Mouse (Mus musculus) urinary bladder, adult 18-20 months (tissue): ENCODE data around the gene Ephx1.
"Not testable (repeated sequence)": the region's sequence is repeated elsewhere in the genome, so short reads cannot be mapped to it uniquely, and the experiment has no call there.

Source experiments
- DNase-seq, 2 experiments: peaks; one replicate each; pipeline ENCODE4 v3.0.0; 2022; ENCODE audit warnings: low spot score in 2 of 2, mixed read lengths in 2 of 2

Ephx1 gene

DNA sequence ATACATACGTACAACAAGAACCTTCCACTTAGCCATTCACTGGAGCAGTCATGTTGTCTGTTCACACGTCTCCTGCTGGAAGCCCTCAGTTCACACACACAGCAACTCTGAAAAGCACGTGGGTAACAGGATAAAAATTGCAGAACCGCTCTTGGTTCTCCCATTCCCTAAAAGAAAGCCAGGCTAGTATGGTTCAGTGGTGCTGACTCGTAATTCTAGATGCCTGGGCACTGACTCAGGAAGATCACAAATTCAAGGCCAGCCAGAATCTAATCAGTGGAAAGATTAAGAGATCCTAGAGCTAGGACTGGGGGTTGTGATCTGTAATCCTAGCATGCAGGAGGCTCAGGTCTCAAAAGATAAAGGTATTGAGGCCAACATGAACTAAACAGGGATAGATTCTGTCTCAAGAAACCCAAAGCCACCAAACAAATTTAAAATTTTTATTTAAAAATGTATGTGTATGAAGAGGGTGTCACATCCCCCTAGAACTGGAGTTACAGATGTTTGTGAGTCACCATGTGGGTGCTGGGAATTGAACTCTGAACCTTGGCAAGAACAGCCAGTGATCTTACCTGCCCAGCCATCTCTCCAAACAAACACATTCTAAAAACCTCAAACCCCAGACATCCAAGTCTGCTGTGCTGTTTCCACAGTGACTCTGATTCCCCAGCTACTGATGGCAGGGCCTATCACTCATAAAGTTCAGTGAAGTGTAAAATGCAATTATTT lies at the start of gene Ephx1:
Gene Ephx1, minus strand, starts transcription at position 149 of the 732 bp plus-strand sequence.
- no peak for DNase-seq

DNA sequence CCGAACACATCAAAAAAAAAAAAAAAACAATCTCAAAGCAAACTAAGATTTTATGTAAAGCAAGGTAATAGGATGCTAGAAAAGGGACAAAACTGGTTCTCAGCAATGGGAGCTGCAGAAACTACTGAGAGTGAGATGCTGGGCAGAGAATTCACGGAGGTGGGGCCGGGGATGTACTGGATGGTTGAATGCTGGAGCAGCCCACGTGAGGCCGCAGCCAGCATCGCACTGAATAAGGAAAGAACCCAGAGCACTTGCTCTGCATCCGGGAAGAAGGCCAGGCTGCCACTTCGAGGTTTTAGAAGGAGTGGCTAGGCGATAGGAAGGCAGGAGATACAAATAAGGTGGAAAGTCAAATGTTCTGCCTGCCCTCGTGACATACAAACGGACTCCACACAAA lies 49.0 kb upstream of the Ephx1 start:
- DNase-seq = no peak

DNA sequence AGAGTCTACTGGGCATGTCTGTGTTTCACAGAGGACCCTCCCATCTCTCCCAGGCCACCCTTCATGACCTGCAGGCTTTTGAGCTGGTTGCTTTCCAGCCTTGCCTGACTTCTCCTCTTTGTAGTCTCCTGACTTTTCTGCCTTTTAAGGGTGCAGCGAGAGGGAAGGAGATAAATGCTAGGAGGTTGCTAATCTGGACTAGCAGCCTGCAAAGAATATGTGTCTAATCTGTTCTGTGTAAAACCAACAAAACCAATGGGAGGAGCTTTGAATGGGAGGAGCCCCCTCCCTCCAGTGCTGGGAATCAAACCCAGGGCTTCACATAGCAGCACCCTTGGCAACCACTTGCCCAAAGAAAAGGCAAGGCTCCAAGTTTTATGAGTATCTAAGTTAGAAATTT lies 47.6 kb upstream of the Ephx1 start:
- DNase-seq = no peak

DNA sequence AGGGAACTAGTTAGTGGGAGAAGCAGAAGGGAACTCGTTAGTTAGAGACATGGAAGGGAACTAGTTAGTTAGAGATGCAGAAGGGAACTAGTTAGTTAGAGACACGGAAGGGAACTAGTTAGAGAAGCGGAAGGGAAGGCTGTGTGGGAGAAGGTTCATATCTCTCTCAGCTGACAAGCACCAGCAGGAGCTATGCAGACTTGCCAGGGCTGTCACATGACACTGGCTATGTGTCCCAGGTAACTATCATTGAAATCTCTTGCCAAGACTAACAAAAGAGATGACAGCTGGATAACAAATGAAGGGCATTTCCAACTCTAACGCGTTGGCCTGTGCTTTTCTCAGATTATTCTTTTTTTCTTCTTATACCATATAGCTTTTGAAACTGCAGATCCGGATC lies 43.9 kb upstream of the Ephx1 start:
- DNase-seq = peak in 1 of 2 experiments; percentile 26

DNA sequence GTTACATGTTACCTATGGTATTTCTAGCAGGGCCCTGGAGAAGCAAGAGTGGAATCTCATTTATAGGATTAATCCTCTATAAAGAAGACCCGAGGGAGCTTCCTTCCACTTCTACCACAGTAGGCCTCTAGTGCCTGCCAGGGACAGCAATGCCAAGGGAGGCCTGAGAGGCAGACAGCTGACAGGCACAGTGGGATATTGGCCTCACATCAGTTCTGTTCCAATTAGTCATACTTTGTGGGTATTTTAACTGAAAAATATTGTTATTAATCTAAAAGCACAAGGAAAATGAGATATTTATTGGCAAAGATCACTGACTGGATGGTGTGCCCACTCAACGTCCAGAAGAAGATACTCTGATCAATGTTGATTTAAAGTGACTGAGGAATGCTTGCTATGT lies 43.3 kb upstream of the Ephx1 start:
- DNase-seq = no peak

DNA sequence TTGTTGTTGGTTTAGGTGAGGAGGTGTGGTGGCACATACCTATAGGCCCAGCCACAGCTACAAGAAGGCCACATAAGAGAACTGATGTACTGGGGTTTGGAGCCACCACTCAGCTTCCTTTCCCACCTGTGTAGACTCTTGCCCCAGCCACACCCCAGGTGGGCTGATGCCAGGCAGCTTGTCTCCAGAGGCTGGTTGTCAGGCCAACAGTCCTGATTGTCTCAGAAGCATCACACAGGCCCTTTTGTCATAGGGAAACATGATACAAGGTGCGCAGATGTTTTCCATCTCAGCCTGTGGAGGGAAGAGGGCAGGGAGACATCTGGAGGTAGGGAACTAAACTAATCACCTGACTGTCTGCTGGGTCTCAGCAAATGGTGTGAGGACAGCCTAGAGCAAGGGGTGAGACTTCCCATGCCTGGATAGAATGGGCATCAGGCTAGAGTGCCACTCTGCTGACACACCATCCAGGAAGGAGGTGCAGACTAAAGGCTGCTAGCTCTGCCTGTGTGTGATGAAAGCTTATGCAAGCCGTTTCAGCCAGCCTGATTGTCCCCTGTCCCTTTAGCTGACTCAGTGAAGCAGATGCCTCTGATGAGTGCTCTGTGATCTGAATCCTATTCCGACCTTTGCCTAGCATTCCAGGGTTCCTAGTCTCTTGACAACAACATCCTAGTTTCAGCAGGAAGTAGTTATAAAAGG lies 41.2 kb upstream of the Ephx1 start:
- DNase-seq = no peak

DNA sequence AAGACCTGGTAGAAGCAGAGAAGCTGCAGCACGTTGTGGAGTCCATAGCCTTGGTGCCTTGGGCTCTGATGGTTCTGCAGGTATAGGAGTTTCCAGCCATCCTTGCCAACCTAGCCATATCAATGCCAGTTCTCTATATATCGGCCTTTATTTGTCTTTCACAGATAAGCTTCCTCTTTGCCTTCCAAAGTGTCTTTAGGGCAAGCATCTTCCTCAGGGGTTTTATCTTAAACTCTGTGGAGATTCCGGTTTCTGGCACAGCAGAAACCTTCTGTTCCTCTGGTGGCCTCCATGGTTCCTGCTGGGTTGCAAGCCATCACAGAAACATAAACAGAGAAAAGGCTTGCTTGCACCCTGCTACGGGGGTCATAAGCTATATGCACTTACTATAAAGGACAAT lies 32.2 kb upstream of the Ephx1 start:
- no peak for DNase-seq

DNA sequence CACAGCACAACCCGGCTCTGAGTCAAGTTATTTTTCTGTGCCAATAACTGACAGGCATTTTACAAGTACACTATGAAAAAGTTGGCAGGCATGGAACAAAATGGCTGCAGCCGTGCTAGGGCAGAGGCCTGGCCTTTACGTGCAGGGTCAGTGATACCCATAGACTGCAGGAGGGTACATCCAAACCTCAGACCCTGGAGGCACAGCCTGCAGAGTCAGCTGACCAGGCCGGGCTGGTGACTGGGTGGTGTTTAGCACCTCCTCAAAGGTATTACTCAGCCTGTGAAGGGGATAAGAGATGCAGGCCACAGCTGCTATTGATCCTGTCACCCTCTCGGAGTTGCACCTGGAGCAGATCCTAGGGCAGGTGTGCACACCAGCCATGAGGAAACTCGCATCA lies 30.2 kb upstream of the Ephx1 start, which contains the start of gene 9130409I23Rik:
Gene 9130409I23Rik, plus strand, starts transcription at position 301 of the 400 bp plus-strand sequence.
- no peak for DNase-seq

DNA sequence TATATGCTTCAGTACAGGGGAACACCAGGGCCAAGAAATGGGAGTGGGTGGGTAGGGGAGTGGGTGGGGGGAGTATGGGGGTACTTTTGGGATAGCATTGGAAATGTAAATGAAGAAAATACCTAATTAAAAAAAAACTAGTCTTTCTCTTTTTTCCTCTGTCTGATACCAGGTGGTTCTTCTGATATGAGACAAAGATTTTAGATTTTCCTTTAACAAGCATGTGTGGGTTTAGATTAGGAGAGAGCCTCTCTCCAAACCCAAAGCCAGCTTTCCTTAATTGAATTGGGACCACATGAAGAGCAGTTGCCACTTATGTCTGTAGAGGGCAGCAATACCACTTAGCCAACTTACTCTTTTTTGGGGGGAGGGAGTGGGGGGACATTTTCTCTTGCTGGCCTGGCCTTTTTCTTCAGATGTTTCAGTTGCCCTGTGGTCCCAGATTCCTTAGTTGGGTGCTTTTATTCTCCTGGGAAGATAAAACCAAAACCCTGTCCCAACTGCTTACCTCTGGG lies 28.7 kb upstream of the Ephx1 start:
- no peak for DNase-seq

DNA sequence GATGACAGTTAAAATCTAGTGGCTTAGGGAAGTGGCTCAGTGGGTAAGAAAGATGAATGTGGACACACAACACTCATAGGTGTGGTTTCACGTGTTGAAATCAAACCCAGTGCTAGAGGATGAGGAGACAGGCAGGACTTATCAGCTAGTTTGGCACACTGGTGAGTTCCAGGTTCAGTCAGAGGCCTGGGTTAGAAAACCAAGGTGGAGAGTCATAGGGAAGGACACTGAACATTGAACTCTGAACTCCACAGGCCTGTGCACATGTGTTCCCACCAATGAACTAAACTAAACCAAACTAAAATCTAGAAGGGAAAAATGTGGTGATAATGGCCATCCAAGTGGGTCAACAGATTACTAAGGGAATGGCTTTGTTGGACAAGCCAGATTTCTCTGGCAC lies 26.8 kb upstream of the Ephx1 start:
- no peak for DNase-seq

DNA sequence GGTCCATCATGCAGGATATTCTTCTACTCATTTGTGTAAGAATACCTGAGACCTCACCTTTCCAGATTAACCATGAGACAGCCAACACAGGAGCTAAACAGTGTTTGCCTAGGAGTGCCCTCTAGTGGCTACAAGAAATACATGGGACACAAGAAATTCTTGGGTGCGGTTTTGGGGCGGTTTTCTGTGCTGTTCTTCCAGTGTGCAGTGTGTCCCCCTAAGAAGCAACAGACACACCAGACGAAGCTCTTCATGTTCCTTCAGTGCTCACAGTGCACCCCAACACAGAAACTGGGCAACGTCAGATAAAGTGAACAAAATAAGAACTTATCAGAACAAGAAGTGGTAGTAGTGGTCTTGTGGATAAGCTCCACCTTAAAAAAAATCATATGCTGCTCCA lies 18.9 kb upstream of the Ephx1 start:
- DNase-seq = no peak

DNA sequence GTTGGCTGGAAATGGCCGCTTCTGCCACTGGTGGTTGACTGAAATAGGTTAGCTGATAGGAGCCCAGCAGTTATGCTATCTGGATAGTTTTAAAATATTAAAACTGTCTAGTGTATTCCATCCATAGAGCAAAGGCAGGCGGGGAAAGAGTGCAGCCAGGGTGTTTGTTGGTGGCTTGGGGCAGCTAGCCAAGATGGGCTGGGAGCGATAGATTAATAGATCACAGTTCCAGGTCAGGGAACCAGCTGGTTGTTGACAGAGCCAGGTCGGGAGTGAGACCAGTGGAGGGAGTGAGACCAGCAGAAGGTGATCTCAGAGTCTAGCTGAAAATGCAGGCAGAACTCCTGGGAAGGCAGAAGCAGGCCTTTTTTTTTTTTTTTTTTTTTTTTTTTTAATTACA lies 16.9 kb upstream of the Ephx1 start:
- DNase-seq = no peak

DNA sequence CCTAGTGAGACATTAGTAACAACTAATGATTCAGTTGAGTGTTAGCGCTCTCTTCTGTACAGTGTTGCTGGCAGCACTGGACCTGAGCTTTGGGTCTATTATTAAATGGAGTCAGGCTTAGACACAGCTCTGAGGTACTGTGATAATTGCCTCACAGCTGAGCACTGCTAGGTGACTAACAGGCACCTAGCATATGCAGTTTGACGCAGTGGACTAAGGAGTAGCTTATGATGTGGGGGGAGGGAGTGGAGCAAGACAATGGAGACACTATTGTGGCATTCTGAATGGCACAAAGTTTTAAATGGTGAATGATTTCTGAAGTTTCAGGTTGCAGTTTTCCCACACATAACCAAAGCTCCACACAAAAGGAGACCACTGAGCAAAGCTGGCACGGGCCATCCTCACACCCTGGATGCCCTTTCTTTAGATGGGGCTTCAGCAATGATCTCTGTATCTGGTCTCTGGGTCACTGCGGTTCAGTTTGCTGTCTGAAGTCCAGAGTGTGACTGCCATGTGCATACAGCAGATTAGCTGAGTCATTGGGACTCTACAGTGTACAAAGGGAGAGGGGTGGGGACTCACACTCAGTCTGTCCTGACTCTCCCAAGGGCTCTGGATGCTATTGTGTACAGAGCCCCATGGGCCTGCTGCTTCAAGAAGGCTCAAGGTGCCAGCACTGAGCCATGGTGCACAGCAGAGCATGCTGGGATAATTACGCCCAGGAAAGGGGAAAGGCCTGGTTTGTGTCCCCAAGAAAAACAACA lies 14.5 kb upstream of the Ephx1 start:
- not testable (repeated sequence) for DNase-seq

DNA sequence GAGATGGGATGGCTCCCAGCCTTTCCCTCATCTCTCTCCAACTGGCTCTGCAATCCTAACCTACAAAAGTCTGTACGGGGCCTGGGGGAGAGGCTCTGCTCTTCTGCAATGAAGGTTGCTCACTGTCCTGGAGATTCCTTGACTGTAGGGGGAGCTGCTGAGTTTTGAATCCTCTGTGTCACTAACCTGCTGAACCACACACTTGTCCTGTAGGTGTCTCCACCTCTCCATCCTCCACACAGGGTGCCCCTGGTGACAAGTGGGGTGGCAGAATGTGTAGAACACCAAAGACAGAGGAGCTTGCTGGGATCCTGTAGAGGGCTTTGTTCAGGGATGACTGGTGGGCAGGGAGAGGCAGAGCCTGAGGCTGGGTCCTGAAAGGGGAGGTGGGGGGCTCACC lies 1.6 kb upstream of the Ephx1 start:
- DNase-seq = peak in 1 of 2 experiments; percentile 28

DNA sequence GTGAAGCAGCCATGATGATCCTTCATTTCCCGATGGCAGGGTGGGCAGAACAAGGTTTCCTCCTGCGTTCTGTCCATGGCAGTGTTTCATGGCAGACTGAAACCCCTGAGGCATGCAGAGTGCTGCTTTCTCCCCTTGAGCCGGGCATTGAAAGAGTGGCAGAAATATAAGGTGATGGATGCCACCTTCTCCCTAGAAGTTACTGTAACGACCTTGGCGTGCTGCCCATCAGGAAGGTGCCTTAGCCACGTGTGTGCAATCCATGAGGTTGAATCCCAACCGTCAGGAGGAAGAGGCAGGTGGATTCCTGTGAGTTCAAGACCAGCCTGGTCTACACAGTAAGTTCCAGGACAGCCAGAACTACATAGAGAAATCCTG lies 773 bp upstream of the Ephx1 start:
- DNase-seq = no peak

DNA sequence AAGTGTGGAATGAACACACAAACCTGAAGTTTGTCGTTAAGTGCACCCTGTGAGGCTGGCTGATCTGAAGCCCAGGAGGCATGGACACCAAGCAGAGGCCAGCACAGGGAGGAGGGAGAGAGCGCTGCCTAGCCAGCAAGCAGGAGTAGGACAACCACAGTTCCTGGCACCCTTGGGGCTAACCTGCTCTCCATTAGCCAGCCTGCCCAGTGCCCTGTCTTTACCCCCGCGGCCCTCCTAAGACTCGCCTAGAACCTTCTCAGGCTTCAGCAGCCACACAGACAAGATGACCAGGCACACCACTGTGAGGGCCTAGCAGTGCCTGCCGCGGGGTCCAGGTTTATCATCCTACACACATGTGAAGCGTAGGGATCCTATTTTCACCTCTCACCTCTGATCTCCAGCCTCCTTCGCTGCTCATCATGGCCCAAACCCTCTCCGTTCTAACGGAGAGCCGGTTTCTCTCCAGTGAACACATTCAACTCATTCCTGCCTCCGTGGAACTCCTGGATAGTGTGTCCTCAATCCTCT lies 2.7 kb downstream of the Ephx1 start:
- DNase-seq = no peak

DNA sequence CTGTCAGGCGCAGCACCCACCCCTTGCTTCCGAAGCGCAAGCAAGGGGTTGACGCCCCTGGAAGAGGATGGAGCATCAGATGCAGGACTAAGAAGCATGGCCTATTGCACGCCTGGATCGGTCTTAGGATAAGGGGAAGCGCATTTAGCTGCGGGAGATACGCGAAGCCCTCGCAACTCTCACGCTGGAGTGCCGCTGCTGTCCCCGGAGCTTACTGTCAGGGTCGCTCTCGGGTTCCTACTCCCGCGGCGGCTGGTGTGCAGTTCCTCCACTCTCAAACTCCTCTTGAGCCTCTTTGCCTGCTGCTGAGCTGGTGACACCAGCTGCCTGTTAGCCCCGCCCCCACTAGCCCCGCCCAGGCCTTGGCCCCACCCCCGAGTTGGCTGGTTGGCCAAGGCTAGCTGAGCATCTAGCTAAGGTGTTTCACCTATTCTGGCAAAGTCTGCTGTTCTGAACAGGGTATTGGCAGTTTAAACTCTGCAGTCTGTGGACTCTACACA lies 3.4 kb downstream of the Ephx1 start:
- peak; percentile 82 to 85 for DNase-seq

DNA sequence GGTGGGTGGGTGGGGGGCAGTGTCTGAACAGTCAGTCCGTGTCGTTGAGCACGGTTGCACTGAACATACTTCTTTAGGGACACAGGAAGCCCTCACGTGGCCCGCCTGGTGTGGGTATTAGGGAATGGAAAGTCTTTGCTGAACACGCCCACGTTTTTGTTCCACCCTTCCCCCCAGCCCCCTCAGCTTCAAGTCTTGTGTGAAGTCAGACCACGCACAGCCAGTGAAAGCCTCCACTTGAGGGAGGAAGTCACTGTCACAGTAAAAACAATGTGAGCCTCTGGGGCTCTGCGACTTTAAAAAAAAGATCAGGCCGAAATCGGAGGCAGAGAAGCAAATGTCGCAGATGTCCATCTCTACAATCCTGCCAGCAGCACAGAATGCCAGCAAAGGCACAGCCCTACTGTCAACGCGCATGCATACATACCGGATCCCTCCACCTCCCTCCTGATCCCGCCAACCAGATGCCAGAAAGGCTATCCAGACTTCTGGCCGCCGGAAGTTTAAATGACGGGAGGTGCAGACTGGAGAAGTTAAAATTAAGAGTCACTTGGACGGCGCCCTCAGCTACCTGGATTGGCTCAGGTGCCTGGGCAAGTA lies 4.1 kb downstream of the Ephx1 start:
- peak; percentile 50 to 78 for DNase-seq

DNA sequence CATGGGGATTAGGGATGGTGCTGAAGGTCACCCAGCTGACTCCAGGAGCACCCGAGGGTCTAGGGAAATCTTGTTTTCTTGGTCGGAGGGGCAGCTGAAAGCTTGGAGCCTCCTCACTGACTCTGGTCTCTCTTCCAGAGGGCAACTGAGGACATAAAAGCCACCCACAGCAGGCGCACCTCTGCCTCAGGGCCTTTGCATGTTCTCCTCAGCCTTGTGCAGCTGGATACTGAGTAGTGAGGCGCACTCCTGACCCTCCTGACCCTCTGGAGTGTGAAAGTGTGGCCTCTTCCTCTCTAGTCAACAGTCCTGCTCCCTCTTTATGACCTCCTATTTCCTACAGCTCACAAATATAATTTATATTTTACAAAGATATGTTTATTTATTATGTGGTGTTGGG lies 4.7 kb downstream of the Ephx1 start:
- no peak for DNase-seq

DNA sequence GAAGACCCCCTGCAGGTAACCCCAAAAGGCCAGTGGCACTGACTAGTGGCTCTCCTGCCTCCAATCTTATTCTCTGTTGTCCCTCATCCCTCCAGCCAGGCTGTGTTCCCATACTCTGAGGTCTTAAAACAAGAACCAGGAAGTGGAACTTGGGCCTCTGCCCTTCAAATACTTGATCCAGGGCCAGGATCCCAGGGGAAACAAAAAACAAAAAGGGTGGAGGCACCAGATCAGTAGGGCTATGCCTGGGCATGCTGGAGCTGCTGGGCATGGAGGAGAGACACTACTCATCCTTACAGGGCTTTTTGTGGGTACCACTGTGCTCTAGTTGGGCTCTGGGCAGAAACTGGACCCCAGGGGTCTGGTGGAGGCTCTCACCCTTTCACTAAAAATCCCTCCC lies 5.1 kb downstream of the Ephx1 start:
- peak in 1 of 2 experiments; percentile 85 for DNase-seq

DNA sequence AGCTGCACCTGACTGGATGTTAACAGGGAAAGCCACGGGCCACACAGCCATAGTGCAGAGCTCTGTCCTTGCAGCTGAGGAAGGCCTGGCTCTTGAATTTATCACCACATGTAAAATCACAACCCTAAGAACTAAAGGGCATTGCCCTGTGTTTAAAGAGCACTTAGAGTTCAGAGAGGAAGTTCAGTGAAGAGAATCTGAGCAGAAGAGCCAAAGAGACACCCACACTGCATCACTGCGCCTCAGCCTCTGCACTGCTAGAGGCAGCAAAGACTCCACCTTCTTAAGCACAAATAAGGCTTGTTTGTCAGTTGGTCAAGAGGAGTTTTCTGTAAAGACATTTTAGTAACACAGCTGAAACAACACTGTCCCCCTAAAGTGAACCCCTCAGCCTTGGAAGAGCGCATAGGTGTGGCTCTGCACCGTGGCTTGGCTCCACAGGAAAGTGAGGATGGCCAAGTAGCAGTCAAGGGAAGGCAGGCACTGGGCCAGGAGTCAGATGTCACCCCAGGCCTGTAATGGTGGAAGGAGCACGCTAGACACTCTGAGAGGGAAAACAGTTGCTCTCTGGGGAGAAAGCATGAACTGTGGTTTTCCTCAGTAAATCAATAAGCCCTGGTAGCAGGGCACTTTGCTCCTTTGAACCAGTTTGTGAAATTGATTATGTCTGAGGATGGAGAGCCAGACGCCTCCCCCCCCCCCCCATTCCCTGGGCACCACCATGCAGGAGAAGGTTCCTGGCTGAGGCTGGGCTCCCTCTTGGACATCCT lies 5.8 kb downstream of the Ephx1 start:
- no peak for DNase-seq
